Mouse (Mus musculus): ENCODE data around the gene Epb41l2.

- TF ChIP-seq CTCF (conservative IDR thresholded peaks at IDR 0.05; ENCODE audit: insufficient read depth, insufficient read length, low read depth, low read length), result no peak
- no peak for TF ChIP-seq POLR2A (IDR thresholded peaks at IDR 0.05; ENCODE audit: low read depth, low read length)
Observed at GRCm38 (mm10) chr10:25405551-25405950, 46.0 kb downstream of the Epb41l2 start.

Measured in kidney, adult 2 months (tissue).